Mouse (Mus musculus) neutrophil, adult 65 days (primary cell): Measurements from ENCODE around the gene Rims1. TPM values are rescaled to one million over a fixed set of nuclear protein-coding genes. Genes with fewer than 3 reads are reported as not detected.

Experiments
- total RNA-seq: library from RNA; stranded (reverse); gene quantifications from 2 replicates; pipeline ENCODE4 v1.2.4, GENCODE M21; 2023

Rims1 gene
- not detected in 2 replicates for total RNA-seq

DNA sequence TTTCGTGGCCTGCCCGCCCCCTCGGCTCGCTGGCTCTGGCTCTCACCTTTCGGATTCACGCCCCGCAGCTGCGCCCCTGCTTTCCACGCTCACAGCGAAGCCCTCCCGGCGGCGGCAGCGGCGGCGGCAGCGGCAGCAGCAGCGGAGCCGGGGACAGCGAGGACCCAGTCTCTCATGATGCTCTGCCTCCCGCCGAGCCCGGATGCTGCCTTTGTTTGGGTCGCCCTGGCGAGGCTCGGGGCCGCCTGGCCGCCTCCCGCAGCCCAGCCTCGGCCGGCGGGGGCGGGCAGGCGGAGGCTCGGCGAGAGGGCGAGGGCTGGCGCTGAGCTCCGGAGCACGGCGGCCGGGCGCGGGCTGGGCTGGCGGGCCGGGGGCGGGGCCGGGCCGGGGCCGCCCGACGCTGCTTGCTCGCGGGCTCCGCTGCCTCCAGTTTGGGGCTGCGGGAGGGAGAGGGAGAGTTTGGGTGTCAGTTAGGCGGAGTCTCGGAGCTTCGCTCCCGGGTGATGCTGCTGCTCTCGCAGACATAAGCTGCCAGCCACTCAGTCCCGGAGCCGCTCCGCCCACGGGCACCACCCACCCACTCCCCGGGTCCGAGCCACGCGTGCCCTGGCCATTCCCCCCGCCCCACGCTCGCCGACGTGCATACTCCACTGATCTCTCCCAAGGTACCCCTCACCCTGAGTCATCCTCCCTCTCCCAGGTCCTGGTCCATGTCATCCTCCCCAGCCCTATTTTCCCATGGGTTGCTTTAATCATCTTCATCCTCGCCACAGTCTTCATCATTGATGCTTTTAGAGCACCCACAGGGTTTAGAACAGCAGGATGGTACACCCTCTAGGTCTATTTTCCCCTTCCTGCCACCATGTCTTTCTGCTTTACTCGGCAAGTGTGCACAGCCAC is at the start of gene Rims1:
Gene Rims1, minus strand, starts transcription at position 269 of the 900 bp plus-strand sequence.

